Mouse (Mus musculus) G1E (cell line): ENCODE measurements at regions not wholly inside any gene's neighbourhood (a gene's known extent, or its start where the extent isn't known, plus 50 kb on each side); places are given as distances from the start of the nearest gene placed in this dataset.

Experiments used
- ATAC-seq: 2 replicates; pipeline ENCODE4 v1.8.0; 2016; ENCODE audit warnings: mild to moderate bottlenecking; ENCODE audit not compliant: insufficient number of reproducible peaks, poor library complexity, low FRiP score, severe bottlenecking; ENCODE audit errors: extremely low read depth
- DNase-seq: peaks from one replicate; pipeline ENCODE4 v3.0.0; 2012; ENCODE audit warnings: low spot score
- H3K27me3 ChIP-seq: 2 replicates; pipeline ENCODE4 v1.6.1; 2012; ENCODE audit warnings: mild to moderate bottlenecking, low read length, inconsistent platforms; ENCODE audit not compliant: insufficient read depth
- H3K36me3 ChIP-seq: replicated peaks from 2 replicates; pipeline ENCODE3; 2012; ENCODE audit warnings: mild to moderate bottlenecking, inconsistent platforms
- H3K4me1 ChIP-seq: 2 replicates; pipeline ENCODE4 v1.6.1; 2012; ENCODE audit warnings: low read depth, low read length, inconsistent platforms, mixed read lengths; ENCODE audit not compliant: insufficient read depth
- H3K4me3 ChIP-seq: 2 replicates; pipeline ENCODE4 v1.5.1; 2012; ENCODE audit warnings: low read depth, mild to moderate bottlenecking, inconsistent platforms, low read length, moderate library complexity, mixed read lengths
- H3K9me3 ChIP-seq: replicated peaks from 2 replicates; pipeline ENCODE4 v1.6.1; 2012; ENCODE audit warnings: inconsistent platforms
- CTCF ChIP-seq: IDR thresholded peaks from 2 replicates; pipeline ENCODE4 v1.5.1; 2012; ENCODE audit warnings: low read depth, low read length, inconsistent platforms, mixed read lengths
- GATA1 ChIP-seq: IDR thresholded peaks from 2 replicates; pipeline ENCODE4 v1.6.1; 2012; ENCODE audit warnings: borderline replicate concordance, low read length, inconsistent platforms, mixed read lengths
- GATA2 ChIP-seq: IDR thresholded peaks from 2 replicates; pipeline ENCODE4 v1.6.1; 2012; ENCODE audit warnings: low read depth, low read length, inconsistent platforms, borderline replicate concordance
- POLR2AphosphoS5 ChIP-seq: IDR thresholded peaks from 2 replicates; pipeline ENCODE4 v1.6.1; 2012; ENCODE audit warnings: low read depth, low read length, inconsistent platforms; ENCODE audit not compliant: insufficient replicate concordance
- TAL1 ChIP-seq: conservative IDR thresholded peaks from 2 replicates; pipeline ENCODE4 v1.6.1; 2012; ENCODE audit warnings: low read depth, low read length, inconsistent platforms, mixed read lengths

GRCm38 (mm10) chr10:8064281-8064680 is 108.3 kb upstream of the Tab2 start:
- Histone ChIP-seq H3K27me3 (no peaks in the 10 kb centered on the region), H3K4me3 (no peak overlapping the region), H3K36me3 (no peaks in the 10 kb centered on the region), H3K9me3 (no peaks in the 10 kb centered on the region), H3K4me1 (no peaks in the 10 kb centered on the region; the same call in 1 of the 2 replicates)
- DNase-seq (no peak), ATAC-seq (no peak)
- TF ChIP-seq GATA2, result no peak

GRCm38 (mm10) chr10:8063458-8064090 is 107.5 kb upstream of the Tab2 start:
- Histone ChIP-seq H3K27me3 (no peaks in the 10 kb centered on the region), H3K36me3 (no peaks in the 10 kb centered on the region), H3K4me3 (no peak overlapping the region), H3K9me3 (no peaks in the 10 kb centered on the region), H3K4me1 (no peaks in the 10 kb centered on the region; the same call in 1 of the 2 replicates)
- DNase-seq (no peak), ATAC-seq (no peak)
- TF ChIP-seq POLR2AphosphoS5, result no peak
- TF ChIP-seq GATA1, result no peak
- no peak for TF ChIP-seq TAL1
- no peak for TF ChIP-seq GATA2
- TF ChIP-seq CTCF, result no peak

GRCm38 (mm10) chr10:8060987-8061386 is 105.0 kb upstream of the Tab2 start:
- H3K36me3 ChIP-seq, result no peaks in the 10 kb centered on the region
- H3K9me3 ChIP-seq, result no peaks in the 10 kb centered on the region
- no peak overlapping the region for H3K4me3 ChIP-seq
- DNase-seq (no peak), ATAC-seq (no peak)
- no peak for TF ChIP-seq GATA1
- TF ChIP-seq POLR2AphosphoS5, result no peak
- no peak for TF ChIP-seq TAL1
- no peak for TF ChIP-seq GATA2
- TF ChIP-seq CTCF, result no peak
- H3K4me1 ChIP-seq, result no peaks in the 10 kb centered on the region; the same call in 1 of the 2 replicates
- no peaks in the 10 kb centered on the region for H3K27me3 ChIP-seq

GRCm38 (mm10) chr10:8059769-8060168 is 103.7 kb upstream of the Tab2 start:
- Histone ChIP-seq H3K4me1 (no peaks in the 10 kb centered on the region), H3K36me3 (no peaks in the 10 kb centered on the region), H3K4me3 (no peak overlapping the region), H3K9me3 (no peaks in the 10 kb centered on the region), H3K27me3 (no peaks in the 10 kb centered on the region)
- DNase-seq, result no peak
- no peak for ATAC-seq
- TF ChIP-seq GATA2 (no peak), GATA1 (no peak), CTCF (no peak), TAL1 (no peak), POLR2AphosphoS5 (no peak)

- no peaks in the 10 kb centered on the region; the same call in 1 of the 2 replicates for H3K27me3 ChIP-seq
- H3K9me3 ChIP-seq, result no peaks in the 10 kb centered on the region
- ATAC-seq (no peak), DNase-seq (no peak)
- H3K4me1 ChIP-seq, result no peaks in the 10 kb centered on the region
- TF ChIP-seq GATA2, result no peak
- no peak overlapping the region for H3K4me3 ChIP-seq
- no peaks in the 10 kb centered on the region for H3K36me3 ChIP-seq
These were observed 101.8 kb upstream of the Tab2 start for GRCm38 (mm10) chr10:8057855-8058254.

GRCm38 (mm10) chr10:8055293-8055692 is 99.3 kb upstream of the Tab2 start:
- DNase-seq, result no peak
- H3K4me3 ChIP-seq, result no peak overlapping the region
- TF ChIP-seq CTCF (no peak), POLR2AphosphoS5 (no peak), GATA1 (no peak), TAL1 (no peak), GATA2 (no peak)

GRCm38 (mm10) chr10:8043416-8044163 is 87.6 kb upstream of the Tab2 start:
- H3K27me3 ChIP-seq, result no peaks in the 10 kb centered on the region
- ATAC-seq (no peak), DNase-seq (no peak)
- H3K36me3 ChIP-seq, result no peaks in the 10 kb centered on the region
- H3K4me1 ChIP-seq, result no peaks in the 10 kb centered on the region
- TF ChIP-seq GATA2, result no peak
- TF ChIP-seq POLR2AphosphoS5, result no peak
- TF ChIP-seq CTCF, result no peak
- TF ChIP-seq TAL1, result no peak
- TF ChIP-seq GATA1, result no peak
- H3K9me3 ChIP-seq, result no peaks in the 10 kb centered on the region
- H3K4me3 ChIP-seq, result no peak overlapping the region

More at GRCm38 (mm10) chr10:8055293-8055692, 99.3 kb upstream of the Tab2 start:
- Histone ChIP-seq H3K9me3 (no peaks in the 10 kb centered on the region), H3K4me1 (no peaks in the 10 kb centered on the region), H3K36me3 (no peaks in the 10 kb centered on the region), H3K27me3 (no peaks in the 10 kb centered on the region; the same call in 1 of the 2 replicates)
- no peak for ATAC-seq
